Mouse (Mus musculus): ENCODE measurements at regions not wholly inside any gene's neighbourhood (a gene's known extent, or its start where the extent isn't known, plus 50 kb on each side); places are given as distances from the start of the nearest gene placed in this dataset.

- no peak for DNase-seq (ENCODE audit: low read depth in 1 of 2, low spot score in 2 of 2)
- TF ChIP-seq CTCF (IDR thresholded peaks at IDR 0.05; ENCODE audit: extremely low read depth, insufficient read depth, insufficient read length, insufficient replicate concordance) (no peak), POLR2A (IDR thresholded peaks at IDR 0.05; ENCODE audit: low read depth, low read length) (no peak)
- WGBS, result 19% methylated on average over 19 of the region's 19 CpGs
Measured at GRCm38 (mm10) chr9:31683302-31684081, 219.2 kb upstream of the Tmem45b start.

DNA sequence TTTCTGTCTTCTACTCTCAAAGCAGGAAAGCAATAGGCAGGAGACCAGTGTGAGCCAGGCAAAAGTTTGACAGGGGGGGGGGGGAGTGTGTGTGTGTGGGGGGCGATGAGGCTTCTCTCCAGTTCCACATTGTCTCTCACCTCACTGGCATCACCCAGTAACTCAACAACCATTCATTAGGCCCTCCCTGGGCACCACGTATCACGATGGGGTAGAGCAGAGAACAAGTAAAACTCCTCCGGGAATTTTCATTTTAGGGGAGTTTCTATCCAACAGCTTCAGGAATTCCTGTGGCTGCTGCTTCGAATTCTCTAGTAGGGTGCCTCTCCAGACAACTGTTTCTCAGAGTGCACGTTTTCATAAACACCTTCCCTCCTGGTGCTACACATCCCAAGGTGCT lies 218.6 kb upstream of the Tmem45b start:
- DNase-seq (ENCODE audit: low read depth in 1 of 2, low spot score in 2 of 2), result no peak
- 62% methylated on average over 6 of the region's 6 CpGs for WGBS
- Histone ChIP-seq H3K27ac (ENCODE audit: insufficient read depth, low read length) (no peak overlapping the region), H3K27me3 (ENCODE audit: control insufficient read depth, insufficient read depth, low read length) (no peaks in the 10 kb centered on the region), H3K4me1 (ENCODE audit: control insufficient read depth, insufficient read depth, insufficient read length) (no peaks in the 10 kb centered on the region), H3K36me3 (ENCODE audit: control insufficient read depth, insufficient read depth, low read length) (no peaks in the 10 kb centered on the region), H3K4me3 (ENCODE audit: extremely low read depth, insufficient read depth, insufficient read length) (no peak overlapping the region)
- no peak for TF ChIP-seq CTCF (IDR thresholded peaks at IDR 0.05; ENCODE audit: extremely low read depth, insufficient read depth, insufficient read length, insufficient replicate concordance)
- TF ChIP-seq POLR2A (IDR thresholded peaks at IDR 0.05; ENCODE audit: low read depth, low read length), result no peak

More at GRCm38 (mm10) chr9:31683302-31684081, 219.2 kb upstream of the Tmem45b start:
- Histone ChIP-seq H3K4me1 (ENCODE audit: control insufficient read depth, insufficient read depth, insufficient read length) (no peaks in the 10 kb centered on the region), H3K27ac (ENCODE audit: insufficient read depth, low read length) (no peak overlapping the region), H3K27me3 (ENCODE audit: control insufficient read depth, insufficient read depth, low read length) (no peaks in the 10 kb centered on the region), H3K4me3 (ENCODE audit: extremely low read depth, insufficient read depth, insufficient read length) (no peak overlapping the region), H3K36me3 (ENCODE audit: control insufficient read depth, insufficient read depth, low read length) (no peaks in the 10 kb centered on the region)

DNA sequence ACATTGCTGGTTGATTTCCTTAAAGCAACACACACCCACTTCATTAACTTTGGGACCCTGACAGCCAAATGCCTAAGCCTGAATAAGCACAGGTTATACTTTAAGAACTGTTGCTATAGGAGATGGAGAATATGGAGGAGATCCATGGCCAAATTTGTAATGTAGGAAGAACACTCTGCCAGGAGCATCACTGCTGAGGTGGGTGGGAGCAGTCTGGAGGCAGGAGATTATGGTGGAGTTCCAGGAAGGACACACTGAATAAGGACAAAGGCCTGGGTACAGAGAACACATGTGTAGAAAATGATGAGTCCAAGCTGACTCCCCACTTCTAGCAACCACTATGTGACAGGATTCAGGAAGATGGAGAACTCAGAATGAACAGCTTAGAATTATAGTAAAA lies 212.9 kb upstream of the Tmem45b start:
- Histone ChIP-seq H3K36me3 (ENCODE audit: control insufficient read depth, insufficient read depth, low read length) (no peaks in the 10 kb centered on the region), H3K27me3 (ENCODE audit: control insufficient read depth, insufficient read depth, low read length) (no peaks in the 10 kb centered on the region), H3K27ac (ENCODE audit: insufficient read depth, low read length) (no peak overlapping the region), H3K4me3 (ENCODE audit: extremely low read depth, insufficient read depth, insufficient read length) (no peak overlapping the region), H3K4me1 (ENCODE audit: control insufficient read depth, insufficient read depth, insufficient read length) (no peaks in the 10 kb centered on the region)
- no peak for DNase-seq (ENCODE audit: low read depth in 1 of 2, low spot score in 2 of 2)
- no peak for TF ChIP-seq CTCF (IDR thresholded peaks at IDR 0.05; ENCODE audit: extremely low read depth, insufficient read depth, insufficient read length, insufficient replicate concordance)
- no peak for TF ChIP-seq POLR2A (IDR thresholded peaks at IDR 0.05; ENCODE audit: low read depth, low read length)

- TF ChIP-seq CTCF (IDR thresholded peaks at IDR 0.05; ENCODE audit: extremely low read depth, insufficient read depth, insufficient read length, insufficient replicate concordance), result no peak
- TF ChIP-seq POLR2A (IDR thresholded peaks at IDR 0.05; ENCODE audit: low read depth, low read length), result no peak
- Histone ChIP-seq H3K4me1 (ENCODE audit: control insufficient read depth, insufficient read depth, insufficient read length) (no peaks in the 10 kb centered on the region), H3K27ac (ENCODE audit: insufficient read depth, low read length) (no peak overlapping the region), H3K27me3 (ENCODE audit: control insufficient read depth, insufficient read depth, low read length) (no peaks in the 10 kb centered on the region), H3K4me3 (ENCODE audit: extremely low read depth, insufficient read depth, insufficient read length) (no peak overlapping the region), H3K36me3 (ENCODE audit: control insufficient read depth, insufficient read depth, low read length) (no peaks in the 10 kb centered on the region)
- no peak for DNase-seq (ENCODE audit: low read depth in 1 of 2, low spot score in 2 of 2)
- WGBS, result 71% methylated on average over 2 of the region's 2 CpGs
Measured at GRCm38 (mm10) chr9:31659026-31659425, 194.8 kb upstream of the Tmem45b start.

GRCm38 (mm10) chr9:31657612-31658011 lies 193.3 kb upstream of the Tmem45b start:
- WGBS, result 87% methylated on average over 4 of the region's 4 CpGs
- no peaks in the 10 kb centered on the region for H3K4me1 ChIP-seq (ENCODE audit: control insufficient read depth, insufficient read depth, insufficient read length)
- no peaks in the 10 kb centered on the region for H3K36me3 ChIP-seq (ENCODE audit: control insufficient read depth, insufficient read depth, low read length)
- no peak for DNase-seq (ENCODE audit: low read depth in 1 of 2, low spot score in 2 of 2)
- no peak overlapping the region for H3K4me3 ChIP-seq (ENCODE audit: extremely low read depth, insufficient read depth, insufficient read length)
- H3K27ac ChIP-seq (ENCODE audit: insufficient read depth, low read length), result no peak overlapping the region
- TF ChIP-seq CTCF (IDR thresholded peaks at IDR 0.05; ENCODE audit: extremely low read depth, insufficient read depth, insufficient read length, insufficient replicate concordance) (no peak), POLR2A (IDR thresholded peaks at IDR 0.05; ENCODE audit: low read depth, low read length) (no peak)
- no peaks in the 10 kb centered on the region for H3K27me3 ChIP-seq (ENCODE audit: control insufficient read depth, insufficient read depth, low read length)

DNA sequence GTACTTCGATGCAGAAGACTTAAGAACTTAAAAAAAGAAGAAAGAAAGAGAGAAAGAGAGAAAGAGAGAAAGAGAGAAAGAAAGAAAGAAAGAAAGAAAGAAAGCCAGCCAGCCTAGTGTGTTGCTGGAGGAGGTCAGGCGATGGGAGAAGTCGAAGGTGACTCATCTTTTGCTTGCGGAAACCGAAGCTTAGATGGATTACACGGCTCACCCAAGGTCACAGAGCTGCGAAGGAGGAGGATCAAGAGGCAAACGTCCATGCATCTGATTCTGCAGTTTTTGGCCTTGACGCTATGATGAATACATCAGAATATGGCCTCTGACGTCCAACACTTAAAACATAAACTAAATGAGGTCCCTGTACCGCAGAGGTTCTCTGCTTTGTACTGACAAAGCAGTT lies 192.4 kb upstream of the Tmem45b start:
- no peak overlapping the region for H3K27ac ChIP-seq (ENCODE audit: insufficient read depth, low read length)
- 79% methylated on average over 11 of the region's 11 CpGs for WGBS
- no peaks in the 10 kb centered on the region for H3K36me3 ChIP-seq (ENCODE audit: control insufficient read depth, insufficient read depth, low read length)
- TF ChIP-seq CTCF (IDR thresholded peaks at IDR 0.05; ENCODE audit: extremely low read depth, insufficient read depth, insufficient read length, insufficient replicate concordance) (no peak), POLR2A (IDR thresholded peaks at IDR 0.05; ENCODE audit: low read depth, low read length) (no peak)
- no peaks in the 10 kb centered on the region for H3K27me3 ChIP-seq (ENCODE audit: control insufficient read depth, insufficient read depth, low read length)
- no peaks in the 10 kb centered on the region for H3K4me1 ChIP-seq (ENCODE audit: control insufficient read depth, insufficient read depth, insufficient read length)
- DNase-seq (ENCODE audit: low read depth in 1 of 2, low spot score in 2 of 2), result no peak
- no peak overlapping the region for H3K4me3 ChIP-seq (ENCODE audit: extremely low read depth, insufficient read depth, insufficient read length)

- H3K4me3 ChIP-seq (ENCODE audit: extremely low read depth, insufficient read depth, insufficient read length), result no peak overlapping the region
- H3K27ac ChIP-seq (ENCODE audit: insufficient read depth, low read length), result no peak overlapping the region
- no peaks in the 10 kb centered on the region for H3K27me3 ChIP-seq (ENCODE audit: control insufficient read depth, insufficient read depth, low read length)
- TF ChIP-seq CTCF (IDR thresholded peaks at IDR 0.05; ENCODE audit: extremely low read depth, insufficient read depth, insufficient read length, insufficient replicate concordance) (no peak), POLR2A (IDR thresholded peaks at IDR 0.05; ENCODE audit: low read depth, low read length) (no peak)
- H3K36me3 ChIP-seq (ENCODE audit: control insufficient read depth, insufficient read depth, low read length), result no peaks in the 10 kb centered on the region
- no peak for DNase-seq (ENCODE audit: low read depth in 1 of 2, low spot score in 2 of 2)
- WGBS, result 76% methylated on average over 6 of the region's 6 CpGs
- H3K4me1 ChIP-seq (ENCODE audit: control insufficient read depth, insufficient read depth, insufficient read length), result no peaks in the 10 kb centered on the region
Measured at GRCm38 (mm10) chr9:31654747-31655146, 190.5 kb upstream of the Tmem45b start.

Measured in spleen, adult 2 months (tissue).